Mouse (Mus musculus) liver, postnatal 0 days (tissue): ENCODE measurements at regions not wholly inside any gene's neighbourhood (a gene's known extent, or its start where the extent isn't known, plus 50 kb on each side); places are given as distances from the start of the nearest gene placed in this dataset.

Experiments
- CTCF ChIP-seq: sonication (generic); IDR thresholded peaks from 2 replicates; pipeline ENCODE4 v1.5.1; 2016; ENCODE audit warnings: antibody characterized with exemption, low read depth
- EP300 ChIP-seq: IDR thresholded peaks from 2 replicates; pipeline ENCODE4 v1.6.1; 2016; ENCODE audit warnings: antibody characterized with exemption, low read depth, mild to moderate bottlenecking

GRCm38 (mm10) chr19:21032558-21032957, 78.6 kb upstream of the Tmc1 start:
- TF ChIP-seq CTCF (no peak), EP300 (no peak)
